Mouse (Mus musculus) spleen, adult 18-20 months (tissue): ENCODE data around the gene Cnn3.

Source experiments
- DNase-seq, 2 experiments: peaks; one replicate each; pipeline ENCODE4 v3.0.0; 2022; ENCODE audit warnings: mixed read lengths in 2 of 2

Gene Cnn3

DNA sequence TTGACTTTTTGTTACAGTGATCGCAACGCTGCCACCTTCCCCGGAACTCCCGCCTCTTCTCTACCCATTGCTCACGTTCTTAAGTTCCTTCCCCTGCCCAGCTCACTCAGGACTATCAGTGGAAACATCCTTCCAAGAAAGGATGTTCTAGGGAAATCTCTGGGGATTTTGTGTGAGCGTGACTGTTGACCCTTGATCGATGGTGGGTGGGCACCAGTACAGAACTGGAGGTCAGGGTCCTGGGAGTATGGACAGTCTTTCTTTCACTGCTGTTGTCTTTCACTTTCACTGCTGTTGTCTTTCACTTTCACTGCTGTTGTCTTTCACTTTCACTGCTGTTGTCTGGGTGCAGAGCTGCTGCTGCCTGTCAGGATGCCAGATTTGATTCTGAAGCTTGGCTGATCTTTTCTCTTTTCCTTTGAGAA is 67.7 kb downstream of the Cnn3 start:
- DNase-seq: no peak

DNA sequence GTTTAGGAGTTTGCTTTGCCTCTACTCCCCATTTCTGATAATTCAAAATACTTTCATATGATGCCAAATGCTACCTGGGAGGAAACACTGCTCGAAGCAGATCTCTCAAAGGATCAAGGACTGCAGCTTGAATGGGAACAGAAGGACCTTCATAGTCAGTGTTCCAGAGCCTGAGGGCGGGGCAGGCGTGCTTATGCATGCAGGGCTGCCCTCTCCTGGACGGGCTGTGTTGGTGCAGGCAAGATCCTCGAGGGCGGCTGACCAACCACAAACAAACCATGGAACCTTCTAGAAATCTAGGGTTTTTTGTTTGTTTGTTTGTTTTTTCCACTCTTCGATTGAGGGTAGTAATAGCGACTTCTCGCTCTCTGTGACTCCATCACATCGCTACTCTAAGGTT is 73.9 kb downstream of the Cnn3 start:
- DNase-seq: peak; percentile 37 to 67

DNA sequence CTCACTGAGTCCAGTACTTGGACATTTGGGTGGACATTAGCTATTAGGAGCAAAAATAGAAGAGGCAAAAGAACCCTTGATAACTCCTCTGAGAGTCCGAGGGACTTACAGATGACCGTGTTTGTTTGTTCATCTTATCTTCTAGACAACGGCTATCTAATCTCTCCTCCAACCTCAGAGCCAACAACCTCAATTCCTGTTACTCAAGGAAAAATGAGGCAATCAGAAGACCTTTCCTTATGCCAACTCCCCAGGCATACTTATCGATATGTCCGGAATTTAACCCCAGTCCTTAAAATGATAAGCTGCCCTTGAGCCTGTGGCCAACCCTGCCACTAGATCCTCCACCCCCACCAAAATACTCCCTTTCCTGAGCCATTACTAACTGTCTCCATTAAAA is 74.4 kb downstream of the Cnn3 start:
- DNase-seq: no peak

DNA sequence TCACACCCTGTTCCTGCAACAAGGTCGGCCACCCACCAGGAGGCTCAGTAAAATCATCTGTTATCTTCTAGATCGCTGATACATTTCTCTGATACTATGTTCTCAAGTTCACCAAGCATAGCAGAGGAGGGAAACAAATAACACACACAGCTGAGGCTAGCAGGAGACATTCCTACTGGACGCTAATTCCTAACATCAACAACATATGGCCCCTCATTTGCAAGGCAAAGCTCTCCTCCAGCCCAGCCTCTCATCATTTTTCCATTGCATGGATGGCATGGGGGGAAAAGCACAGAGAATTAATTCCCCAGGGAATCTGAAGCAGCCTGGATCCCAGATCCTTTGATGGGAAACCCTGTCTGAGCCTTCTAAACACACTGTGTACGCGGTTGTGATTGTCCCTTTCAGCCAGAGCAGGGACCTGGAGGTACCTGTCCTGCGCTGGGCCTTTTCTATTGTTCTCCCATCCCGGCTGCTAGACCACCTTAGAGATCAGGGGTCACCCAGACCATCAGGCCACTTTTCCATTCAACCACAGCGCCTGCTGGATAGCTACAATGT is 78.7 kb downstream of the Cnn3 start:
- DNase-seq: no peak

DNA sequence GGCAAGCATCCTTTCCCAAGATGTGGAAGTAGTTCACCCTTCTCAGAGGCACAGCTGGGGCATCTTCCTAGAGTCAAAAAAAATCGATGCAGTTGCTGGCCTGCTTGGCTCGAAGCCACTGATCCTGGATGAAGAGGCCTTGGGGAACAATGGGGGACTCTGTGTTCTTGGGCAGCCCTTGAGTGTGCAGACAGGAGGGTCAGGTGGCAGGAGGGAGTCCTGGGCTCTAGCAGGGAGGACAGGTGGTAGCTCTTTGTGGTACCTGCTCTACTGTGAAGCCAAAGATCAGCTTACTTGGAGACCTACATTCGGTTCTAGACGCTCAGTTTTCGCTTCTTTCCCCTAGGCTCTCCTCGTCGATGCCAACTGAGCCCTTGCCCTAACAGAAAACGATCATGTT is 79.9 kb downstream of the Cnn3 start:
- no peak for DNase-seq

DNA sequence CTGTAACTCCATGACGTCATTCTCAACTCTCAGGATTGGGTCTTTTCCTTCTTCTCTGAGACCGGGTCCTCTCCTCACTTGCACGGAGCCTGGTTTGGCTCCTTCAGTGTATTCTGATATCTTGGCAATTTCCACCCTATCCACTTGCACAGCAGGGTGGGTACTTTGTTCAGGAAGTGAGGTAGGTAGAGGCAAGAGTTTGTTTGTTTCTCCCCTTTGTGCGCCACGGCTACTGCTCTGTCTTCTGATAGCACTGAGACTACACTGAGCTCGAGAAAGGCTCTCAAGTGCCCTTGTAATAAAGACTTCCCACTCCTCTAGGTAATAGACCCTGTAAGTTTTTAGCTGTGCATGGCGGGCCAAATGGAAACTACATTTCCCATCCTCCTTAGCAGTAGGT is 80.5 kb downstream of the Cnn3 start:
- DNase-seq: no peak

DNA sequence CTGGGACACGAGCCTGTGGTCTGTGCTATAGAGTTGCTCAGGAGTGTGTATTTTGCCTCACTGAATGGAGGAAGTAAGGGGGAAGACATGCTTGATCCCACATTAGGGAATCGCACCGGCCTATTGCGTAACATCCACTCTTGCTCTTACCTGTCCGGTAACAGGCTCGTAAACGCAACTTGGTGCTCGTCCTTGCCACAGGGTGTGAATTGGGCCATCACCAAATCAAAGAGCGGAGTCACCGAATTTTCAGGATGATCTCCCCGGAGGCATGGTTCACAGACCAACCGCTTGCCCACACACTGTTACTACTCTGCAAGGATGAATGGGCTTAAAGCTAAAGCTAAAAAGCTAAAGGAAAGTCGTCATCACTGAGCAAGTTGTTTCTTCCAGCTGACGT is 81.4 kb downstream of the Cnn3 start:
- DNase-seq: no peak
